Mouse (Mus musculus) neutrophil, adult 65 days (primary cell): ENCODE data around the gene Cemip. TPM values are rescaled to one million over a fixed set of nuclear protein-coding genes. Genes with fewer than 3 reads are reported as not detected.

Experiments used
- total RNA-seq: library from RNA; stranded (reverse); gene quantifications from 2 replicates; pipeline ENCODE4 v1.2.4, GENCODE M21; 2023

The Cemip gene
- total RNA-seq: 0.05 TPM in 1 of 2 replicates, not detected in the other

GRCm38 (mm10) chr7:84086039-84086829 is at the start of gene Cemip:
TSS of gene Cemip (minus strand) at chr7:84086502.

GRCm38 (mm10) chr7:83884021-83884658 is 202.2 kb downstream of the Cemip start, which contains the start of the genes Tlnrd1 and Mesd:
TSS of gene Tlnrd1 (minus strand) at chr7:83884305.
TSS of gene Mesd (plus strand) at chr7:83884466.

Other genes starting within 250 kb of the Cemip start
- gene Tlnrd1, start 202.2 kb downstream of the Cemip start, total RNA-seq: 13.5 and 13.8 TPM in 2 replicates
- 10.5 and 20.2 TPM in 2 replicates for gene Mesd, start 202.0 kb downstream of the Cemip start, total RNA-seq
- gene Abhd17c, start 65.4 kb upstream of the Cemip start, total RNA-seq: 13.8 and 21.2 TPM in 2 replicates